Mouse (Mus musculus) myocyte (in vitro differentiated cells): ENCODE results near the gene Chst5.

Experiments used
- E2F4 ChIP-seq: IDR thresholded peaks from one replicate; pipeline ENCODE4 v1.6.1; 2011; ENCODE audit warnings: mild to moderate bottlenecking, control low read depth, moderate library complexity; ENCODE audit not compliant: insufficient read depth
- MAX ChIP-seq: IDR thresholded peaks from one replicate; pipeline ENCODE4 v1.6.1; 2011; ENCODE audit warnings: low read depth, mild to moderate bottlenecking, control low read depth
- MYOD1 ChIP-seq, 3 experiments: IDR thresholded peaks; one replicate each; pipeline ENCODE4 v1.6.1; 2011; ENCODE audit warnings: control low read depth in 2 of 3, low read depth in 2 of 3, mild to moderate bottlenecking in 2 of 3, moderate library complexity in 1 of 3; ENCODE audit not compliant: insufficient read length in 2 of 3, control insufficient read depth in 1 of 3
- MYOG ChIP-seq, 3 experiments: IDR thresholded peaks; one replicate each; pipeline ENCODE4 v1.6.1; 2011; ENCODE audit warnings: control low read depth in 2 of 3, low read depth in 2 of 3, mild to moderate bottlenecking in 2 of 3; ENCODE audit not compliant: insufficient read length in 2 of 3, control insufficient read depth in 1 of 3, insufficient read depth in 1 of 3
- POLR2A ChIP-seq: IDR thresholded peaks from one replicate; pipeline ENCODE4 v1.6.1; 2011; ENCODE audit warnings: low read depth, mild to moderate bottlenecking, control low read depth, moderate library complexity; ENCODE audit not compliant: insufficient read length
- POLR2AphosphoS2 ChIP-seq: IDR thresholded peaks from one replicate; pipeline ENCODE4 v1.6.1; 2011; ENCODE audit warnings: low read depth, control low read depth; ENCODE audit not compliant: insufficient read length
- REST ChIP-seq: IDR thresholded peaks from one replicate; pipeline ENCODE4 v1.6.1; 2011; ENCODE audit warnings: mild to moderate bottlenecking, control low read depth, moderate library complexity; ENCODE audit not compliant: insufficient read depth, insufficient read length
- SRF ChIP-seq: IDR thresholded peaks from one replicate; pipeline ENCODE4 v1.6.1; 2011; ENCODE audit warnings: low read depth; ENCODE audit not compliant: control insufficient read depth, insufficient read length
- TCF12 ChIP-seq: IDR thresholded peaks from one replicate; pipeline ENCODE4 v1.6.1; 2011; ENCODE audit warnings: mild to moderate bottlenecking, control low read depth; ENCODE audit not compliant: poor library complexity, insufficient read depth, severe bottlenecking
- TCF3 ChIP-seq: IDR thresholded peaks from one replicate; pipeline ENCODE4 v1.6.1; 2011; ENCODE audit warnings: low read depth, control low read depth; ENCODE audit not compliant: insufficient read length
- USF1 ChIP-seq: IDR thresholded peaks from one replicate; pipeline ENCODE4 v1.6.1; 2011; ENCODE audit warnings: low read depth, mild to moderate bottlenecking, control low read depth, moderate library complexity

- no peak for TF ChIP-seq REST
- no peak for TF ChIP-seq MAX
- no peak for TF ChIP-seq POLR2AphosphoS2
- no peak for TF ChIP-seq POLR2A
- TF ChIP-seq USF1, result no peak
- TF ChIP-seq SRF, result no peak
- TF ChIP-seq TCF3, result no peak
- TF ChIP-seq TCF12, result no peak
- TF ChIP-seq MYOG (IDR thresholded peaks at IDR 0.05; ENCODE audit: control insufficient read depth in 1 of 3, insufficient read depth in 1 of 3, insufficient read length in 2 of 3, low read depth in 2 of 3), result no peak
- no peak for TF ChIP-seq MYOD1 (IDR thresholded peaks at IDR 0.05; ENCODE audit: control insufficient read depth in 1 of 3, insufficient read length in 2 of 3, low read depth in 2 of 3)
- no peak for TF ChIP-seq E2F4
Measured at GRCm38 (mm10) chr8:111923383-111923804, 13.1 kb upstream of the Chst5 start.
